Mouse (Mus musculus): Measurements from ENCODE around the gene Ccdc63. TPM values are rescaled to one million over a fixed set of nuclear protein-coding genes. Genes with fewer than 3 reads are reported as not detected.

Gene Ccdc63
- polyA plus RNA-seq, 1 experiment from 2014 or later: 0.33 TPM

- Histone ChIP-seq H3K27ac (ENCODE audit: low read depth) (no peak overlapping the region), H3K36me3 (ENCODE audit: insufficient read depth) (no peaks in the 10 kb centered on the region), H3K4me1 (ENCODE audit: insufficient read depth) (no peaks in the 10 kb centered on the region), H3K9me3 (ENCODE audit: low read depth, low read length) (no peaks in the 10 kb centered on the region), H3K9ac (no peak overlapping the region), H3K4me3 (ENCODE audit: low read depth, low read length) (no peak overlapping the region), H3K27me3 (ENCODE audit: insufficient read depth, low read length) (no peaks in the 10 kb centered on the region), H3K4me2 (no peak overlapping the region)
- ATAC-seq (ENCODE audit: insufficient read depth) (no peak), DNase-seq (no peak)
- 66% methylated on average over 10 of the region's 10 CpGs for WGBS
- no peak for TF ChIP-seq CTCF (IDR thresholded peaks at IDR 0.05; ENCODE audit: low read depth)
These were observed 46.2 kb downstream of the Ccdc63 start for GRCm38 (mm10) chr5:122094439-122094838.

DNA sequence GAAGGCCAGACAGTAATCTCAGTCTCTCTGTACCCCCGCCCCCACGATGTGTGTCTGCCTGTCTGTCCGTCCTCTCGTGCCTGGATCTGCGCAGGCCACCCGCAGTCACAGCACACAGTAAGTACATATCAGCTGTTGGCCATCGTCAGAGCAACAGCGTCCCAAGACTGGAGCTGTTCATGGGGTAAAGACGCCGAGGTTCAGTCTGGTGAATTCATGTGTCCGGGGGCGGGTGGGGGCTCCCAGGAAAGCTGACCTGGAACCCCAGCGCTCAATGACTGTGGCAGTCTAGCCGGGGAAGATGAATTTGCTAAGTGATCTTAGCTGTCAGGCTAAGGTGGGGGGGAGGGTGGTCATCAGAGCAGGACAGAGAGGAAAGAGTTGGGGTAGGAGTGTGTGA, 46.9 kb downstream of the Ccdc63 start:
- TF ChIP-seq CTCF (IDR thresholded peaks at IDR 0.05; ENCODE audit: low read depth): no peak
- Histone ChIP-seq H3K4me2 (no peak overlapping the region), H3K36me3 (ENCODE audit: insufficient read depth) (no peaks in the 10 kb centered on the region), H3K27me3 (ENCODE audit: insufficient read depth, low read length) (no peaks in the 10 kb centered on the region), H3K4me3 (ENCODE audit: low read depth, low read length) (no peak overlapping the region), H3K9ac (no peak overlapping the region), H3K4me1 (ENCODE audit: insufficient read depth) (no peaks in the 10 kb centered on the region), H3K9me3 (ENCODE audit: low read depth, low read length) (no peaks in the 10 kb centered on the region), H3K27ac (ENCODE audit: low read depth) (no peak overlapping the region)
- WGBS: 77% methylated on average over 14 of the region's 14 CpGs
- ATAC-seq (ENCODE audit: insufficient read depth) (no peak), DNase-seq (no peak)

- ATAC-seq (ENCODE audit: insufficient read depth) (no peak), DNase-seq (no peak)
- TF ChIP-seq CTCF (IDR thresholded peaks at IDR 0.05; ENCODE audit: low read depth): no peak
- no peaks in the 10 kb centered on the region for H3K4me1 ChIP-seq (ENCODE audit: insufficient read depth)
- no peaks in the 10 kb centered on the region for H3K27me3 ChIP-seq (ENCODE audit: insufficient read depth, low read length)
- WGBS: 59% methylated on average over 11 of the region's 11 CpGs
- no peak overlapping the region for H3K9ac ChIP-seq
- no peak overlapping the region for H3K4me2 ChIP-seq
- H3K27ac ChIP-seq (ENCODE audit: low read depth): no peak overlapping the region
- no peak overlapping the region for H3K4me3 ChIP-seq (ENCODE audit: low read depth, low read length)
- no peaks in the 10 kb centered on the region for H3K36me3 ChIP-seq (ENCODE audit: insufficient read depth)
- H3K9me3 ChIP-seq (ENCODE audit: low read depth, low read length): no peaks in the 10 kb centered on the region
These were observed 47.8 kb downstream of the Ccdc63 start for GRCm38 (mm10) chr5:122092794-122093193.

DNA sequence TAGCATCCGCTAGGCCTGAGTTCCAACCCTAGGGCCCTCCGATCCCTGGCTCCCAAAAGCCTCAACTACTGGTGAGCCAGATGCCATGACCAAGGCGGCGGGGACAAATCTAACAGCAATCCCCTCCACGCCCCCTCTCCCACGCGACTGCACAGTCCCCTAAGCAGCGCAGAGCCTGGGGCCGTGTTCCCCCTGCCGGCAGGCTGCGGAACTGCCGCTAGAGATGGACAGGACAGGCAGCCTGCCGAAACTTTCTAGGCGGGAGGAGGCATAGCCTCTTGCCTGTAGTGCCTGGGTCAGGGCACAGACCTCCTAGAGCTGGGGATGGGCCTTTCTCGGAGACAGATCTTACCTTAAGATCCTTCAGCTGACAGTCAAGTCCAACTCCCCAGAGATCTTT, 49.6 kb downstream of the Ccdc63 start:
- DNase-seq (peak; percentile 84), ATAC-seq (ENCODE audit: insufficient read depth) (no peak)
- Histone ChIP-seq H3K9me3 (ENCODE audit: low read depth, low read length) (no peaks in the 10 kb centered on the region), H3K4me1 (ENCODE audit: insufficient read depth) (no peaks in the 10 kb centered on the region), H3K4me3 (ENCODE audit: low read depth, low read length) (no peak overlapping the region), H3K36me3 (ENCODE audit: insufficient read depth) (no peaks in the 10 kb centered on the region), H3K9ac (no peak overlapping the region), H3K27me3 (ENCODE audit: insufficient read depth, low read length) (no peaks in the 10 kb centered on the region), H3K27ac (ENCODE audit: low read depth) (no peak overlapping the region), H3K4me2 (no peak overlapping the region)
- 14% methylated on average over 15 of the region's 15 CpGs for WGBS
- TF ChIP-seq CTCF (IDR thresholded peaks at IDR 0.05; ENCODE audit: low read depth): peak; percentile 97

DNA sequence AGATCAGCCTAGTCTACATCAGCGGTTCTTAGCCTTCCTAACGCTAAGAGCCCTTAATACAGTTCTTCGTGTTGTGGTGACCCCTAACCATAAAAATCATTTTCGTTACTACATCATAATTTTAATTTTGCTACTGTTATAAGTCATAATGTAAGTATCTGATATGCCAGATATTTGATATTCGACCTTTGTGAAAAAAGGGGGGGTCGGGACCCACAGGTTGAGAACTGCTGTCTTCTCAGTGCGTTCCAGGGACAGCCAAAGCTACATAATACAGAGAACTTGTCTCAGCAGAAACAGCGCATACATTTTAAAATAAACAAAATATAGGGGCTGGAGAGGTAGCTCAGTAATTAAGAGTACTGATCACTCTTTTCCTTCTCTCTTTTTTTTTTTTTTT, 51.0 kb downstream of the Ccdc63 start:
- ATAC-seq (ENCODE audit: insufficient read depth) (no peak), DNase-seq (no peak)
- no peak for TF ChIP-seq CTCF (IDR thresholded peaks at IDR 0.05; ENCODE audit: low read depth)
- H3K9ac ChIP-seq: no peak overlapping the region
- H3K9me3 ChIP-seq (ENCODE audit: low read depth, low read length): no peaks in the 10 kb centered on the region
- no peak overlapping the region for H3K4me3 ChIP-seq (ENCODE audit: low read depth, low read length)
- no peaks in the 10 kb centered on the region for H3K27me3 ChIP-seq (ENCODE audit: insufficient read depth, low read length)
- H3K27ac ChIP-seq (ENCODE audit: low read depth): no peak overlapping the region
- H3K4me2 ChIP-seq: no peak overlapping the region
- H3K36me3 ChIP-seq (ENCODE audit: insufficient read depth): no peaks in the 10 kb centered on the region
- WGBS: 80% methylated on average over 8 of the region's 8 CpGs
- H3K4me1 ChIP-seq (ENCODE audit: insufficient read depth): no peaks in the 10 kb centered on the region

GRCm38 (mm10) chr5:122088917-122089316, 51.7 kb downstream of the Ccdc63 start:
- no peaks in the 10 kb centered on the region for H3K27me3 ChIP-seq (ENCODE audit: insufficient read depth, low read length)
- no peaks in the 10 kb centered on the region for H3K4me1 ChIP-seq (ENCODE audit: insufficient read depth)
- DNase-seq (peak; percentile 95), ATAC-seq (ENCODE audit: insufficient read depth) (peak; percentile 62)
- no peak overlapping the region for H3K9ac ChIP-seq
- H3K27ac ChIP-seq (ENCODE audit: low read depth): no peak overlapping the region
- no peak overlapping the region for H3K4me2 ChIP-seq
- H3K4me3 ChIP-seq (ENCODE audit: low read depth, low read length): no peak overlapping the region
- TF ChIP-seq CTCF (IDR thresholded peaks at IDR 0.05; ENCODE audit: low read depth): peak; percentile 97
- no peaks in the 10 kb centered on the region for H3K36me3 ChIP-seq (ENCODE audit: insufficient read depth)
- no peaks in the 10 kb centered on the region for H3K9me3 ChIP-seq (ENCODE audit: low read depth, low read length)
- WGBS: 3% methylated on average over 5 of the region's 5 CpGs

DNA sequence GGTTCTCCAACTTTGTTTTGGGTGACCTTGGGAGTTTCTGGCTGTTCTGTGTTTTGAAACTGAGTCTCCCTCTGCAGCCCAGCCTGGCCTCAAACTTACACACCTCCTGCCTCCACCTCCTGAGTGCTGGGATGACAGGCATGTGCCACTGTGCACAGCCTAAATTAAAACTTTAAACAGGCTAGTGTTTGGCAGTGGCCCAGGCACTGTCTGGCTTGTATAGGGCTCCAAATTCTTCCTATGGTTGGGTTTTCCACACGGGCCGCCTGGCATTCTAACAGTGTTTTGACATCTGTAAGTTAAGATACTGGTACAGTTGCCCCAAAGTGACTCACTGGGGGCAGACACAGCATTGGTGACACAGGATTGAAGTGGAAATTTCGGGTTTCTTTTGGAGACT, 54.5 kb downstream of the Ccdc63 start:
- no peak for TF ChIP-seq CTCF (IDR thresholded peaks at IDR 0.05; ENCODE audit: low read depth)
- no peaks in the 10 kb centered on the region for H3K36me3 ChIP-seq (ENCODE audit: insufficient read depth)
- no peak overlapping the region for H3K4me2 ChIP-seq
- DNase-seq: no peak
- WGBS: 52% methylated on average over 3 of the region's 3 CpGs
- H3K4me1 ChIP-seq (ENCODE audit: insufficient read depth): no peaks in the 10 kb centered on the region
- H3K4me3 ChIP-seq (ENCODE audit: low read depth, low read length): no peak overlapping the region
- H3K27ac ChIP-seq (ENCODE audit: low read depth): no peak overlapping the region
- H3K9ac ChIP-seq: no peak overlapping the region
- H3K9me3 ChIP-seq (ENCODE audit: low read depth, low read length): no peaks in the 10 kb centered on the region
- H3K27me3 ChIP-seq (ENCODE audit: insufficient read depth, low read length): no peaks in the 10 kb centered on the region
- no peak for ATAC-seq (ENCODE audit: insufficient read depth)

GRCm38 (mm10) chr5:122085291-122085690, 55.3 kb downstream of the Ccdc63 start:
- no peaks in the 10 kb centered on the region for H3K27me3 ChIP-seq (ENCODE audit: insufficient read depth, low read length)
- no peak overlapping the region for H3K4me2 ChIP-seq
- 64% methylated on average over 7 of the region's 7 CpGs for WGBS
- H3K9me3 ChIP-seq (ENCODE audit: low read depth, low read length): no peaks in the 10 kb centered on the region
- no peak overlapping the region for H3K27ac ChIP-seq (ENCODE audit: low read depth)
- no peaks in the 10 kb centered on the region for H3K4me1 ChIP-seq (ENCODE audit: insufficient read depth)
- TF ChIP-seq CTCF (IDR thresholded peaks at IDR 0.05; ENCODE audit: low read depth): no peak
- DNase-seq: no peak
- no peak overlapping the region for H3K4me3 ChIP-seq (ENCODE audit: low read depth, low read length)
- no peaks in the 10 kb centered on the region for H3K36me3 ChIP-seq (ENCODE audit: insufficient read depth)
- no peak overlapping the region for H3K9ac ChIP-seq
- ATAC-seq (ENCODE audit: insufficient read depth): no peak
